Mouse (Mus musculus): ENCODE measurements around the gene Zdhhc7. TPM values are rescaled to one million over a fixed set of nuclear protein-coding genes. Genes with fewer than 3 reads are reported as not detected.

Gene Zdhhc7
- polyA plus RNA-seq, 1 experiment, result not detected

DNA sequence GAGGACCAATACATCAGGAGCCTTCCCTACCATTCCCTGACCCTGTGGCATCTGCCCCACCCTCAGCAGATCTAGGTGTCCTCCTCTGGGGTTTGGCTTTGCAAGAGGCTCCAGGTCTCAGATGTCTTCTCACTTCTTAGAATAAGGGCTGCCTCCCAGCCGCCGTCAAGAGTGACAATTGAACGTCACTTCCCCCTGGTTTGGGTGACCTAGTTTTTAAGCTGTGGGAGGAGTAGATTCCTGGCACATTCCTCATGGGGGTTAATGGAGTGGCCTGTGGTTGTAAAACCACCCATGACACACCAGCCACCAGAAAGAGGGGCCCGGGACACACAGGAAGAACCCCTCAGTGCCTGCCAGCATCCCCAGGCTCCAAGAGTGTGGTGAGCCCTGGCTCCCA is 50.3 kb downstream of the Zdhhc7 start:
- Histone ChIP-seq H3K4me3 (ENCODE audit: insufficient read depth, low read depth, low read length) (no peak overlapping the region), H3K4me1 (ENCODE audit: control insufficient read depth, insufficient read depth, low read length) (peaks cover 23% of the 10 kb centered on the region), H3K27ac (ENCODE audit: insufficient read depth, low read depth, low read length) (no peak overlapping the region)
- 45% methylated on average over 4 of the region's 4 CpGs for WGBS
- TF ChIP-seq CTCF (IDR thresholded peaks at IDR 0.05; ENCODE audit: insufficient read depth, low read depth, low read length), result no peak
- TF ChIP-seq POLR2A (IDR thresholded peaks at IDR 0.05; ENCODE audit: insufficient read depth, low read depth, low read length), result no peak

DNA sequence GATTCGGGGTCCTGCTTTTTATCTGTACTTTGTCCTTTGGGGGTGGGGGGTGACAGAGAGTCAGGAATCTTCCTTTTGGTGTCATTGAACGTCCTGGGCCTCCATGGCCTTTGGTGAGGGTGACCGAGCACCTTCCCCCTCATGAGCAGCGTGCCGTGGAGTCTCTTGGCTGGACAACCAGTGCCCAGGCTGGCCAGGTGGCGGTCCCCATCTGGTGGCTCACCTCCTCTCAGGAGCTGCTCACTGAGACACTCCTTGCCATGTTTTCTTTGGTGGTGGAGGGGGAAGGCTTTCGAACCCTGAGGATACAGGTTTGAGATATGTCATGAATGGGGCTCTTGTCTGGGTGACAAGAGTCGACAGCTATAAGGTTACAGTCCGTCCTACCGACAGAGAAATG is 50.9 kb downstream of the Zdhhc7 start:
- TF ChIP-seq POLR2A (IDR thresholded peaks at IDR 0.05; ENCODE audit: insufficient read depth, low read depth, low read length) (no peak), CTCF (IDR thresholded peaks at IDR 0.05; ENCODE audit: insufficient read depth, low read depth, low read length) (no peak)
- 87% methylated on average over 10 of the region's 10 CpGs for WGBS
- H3K4me3 ChIP-seq (ENCODE audit: insufficient read depth, low read depth, low read length), result no peak overlapping the region
- H3K27ac ChIP-seq (ENCODE audit: insufficient read depth, low read depth, low read length), result no peak overlapping the region
- peaks cover 26% of the 10 kb centered on the region for H3K4me1 ChIP-seq (ENCODE audit: control insufficient read depth, insufficient read depth, low read length)

DNA sequence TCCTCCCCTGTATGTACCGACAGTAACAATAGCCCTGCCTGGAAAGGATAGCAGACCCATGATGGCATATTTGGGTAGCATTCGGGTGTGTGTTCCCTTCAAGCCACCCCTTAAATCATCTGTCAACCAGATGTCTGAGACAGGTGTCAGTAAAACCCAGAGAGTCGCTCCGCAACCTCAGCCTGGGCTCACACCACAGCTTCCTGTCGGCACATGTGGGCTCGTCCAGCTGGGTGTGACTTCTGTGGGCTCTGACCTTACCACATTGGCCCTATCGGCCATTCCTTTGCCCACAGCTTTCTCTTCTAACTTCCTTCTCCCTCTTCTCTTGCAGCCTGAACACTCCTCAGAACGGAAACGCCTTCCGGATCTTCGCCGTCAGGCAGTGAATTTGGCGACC is 51.3 kb downstream of the Zdhhc7 start:
- 95% methylated on average over 13 of the region's 13 CpGs for WGBS

DNA sequence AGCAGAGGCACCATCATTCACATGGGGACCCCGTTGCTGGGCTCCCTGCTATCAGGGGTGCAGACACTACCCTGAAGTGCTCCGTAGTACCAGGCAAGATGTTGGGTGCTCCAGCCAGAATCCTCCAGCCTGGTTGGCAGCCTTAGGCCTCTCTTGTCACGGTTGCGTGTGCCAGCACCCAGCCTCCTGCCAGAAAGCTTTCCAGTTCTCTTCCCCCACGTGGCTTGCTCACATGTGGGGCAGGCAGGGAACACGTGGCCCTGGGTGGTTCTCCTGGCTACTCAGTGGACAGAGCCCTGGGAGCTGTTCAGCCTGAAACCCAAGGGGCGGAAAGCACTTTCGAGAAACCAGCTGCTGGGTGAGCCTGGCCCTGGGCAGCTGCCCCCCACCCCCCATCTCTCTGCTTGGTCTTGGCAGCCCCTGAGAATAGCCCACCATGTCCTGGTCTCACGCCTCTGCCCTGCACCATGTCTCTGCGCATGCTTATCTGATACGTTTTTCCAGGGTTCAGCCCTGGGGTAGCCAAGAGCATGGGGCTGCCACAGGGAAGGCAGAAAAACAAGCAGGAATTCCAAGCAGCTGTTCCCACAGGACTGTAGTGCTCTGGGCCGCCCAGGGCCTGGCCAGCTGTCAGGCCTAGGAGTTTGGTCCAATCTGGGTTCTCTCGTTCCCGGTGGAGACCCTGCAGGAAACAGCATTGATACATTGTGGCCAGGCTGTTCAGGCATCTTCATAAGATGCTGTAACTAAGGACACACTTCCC is 54.8 kb downstream of the Zdhhc7 start:
- TF ChIP-seq POLR2A (IDR thresholded peaks at IDR 0.05; ENCODE audit: insufficient read depth, low read depth, low read length) (no peak), CTCF (IDR thresholded peaks at IDR 0.05; ENCODE audit: insufficient read depth, low read depth, low read length) (no peak)
- 45% methylated on average over 14 of the region's 14 CpGs for WGBS
- Histone ChIP-seq H3K27ac (ENCODE audit: insufficient read depth, low read depth, low read length) (peak overlapping the region; percentile 60), H3K4me1 (ENCODE audit: control insufficient read depth, insufficient read depth, low read length) (peaks cover 22% of the 10 kb centered on the region), H3K4me3 (ENCODE audit: insufficient read depth, low read depth, low read length) (no peak overlapping the region)

More for the DNA sequence above, 51.3 kb downstream of the Zdhhc7 start:
- TF ChIP-seq CTCF (IDR thresholded peaks at IDR 0.05; ENCODE audit: insufficient read depth, low read depth, low read length), result no peak
- TF ChIP-seq POLR2A (IDR thresholded peaks at IDR 0.05; ENCODE audit: insufficient read depth, low read depth, low read length), result no peak
- H3K27ac ChIP-seq (ENCODE audit: insufficient read depth, low read depth, low read length), result no peak overlapping the region
- no peak overlapping the region for H3K4me3 ChIP-seq (ENCODE audit: insufficient read depth, low read depth, low read length)
- peaks cover 26% of the 10 kb centered on the region for H3K4me1 ChIP-seq (ENCODE audit: control insufficient read depth, insufficient read depth, low read length)

DNA sequence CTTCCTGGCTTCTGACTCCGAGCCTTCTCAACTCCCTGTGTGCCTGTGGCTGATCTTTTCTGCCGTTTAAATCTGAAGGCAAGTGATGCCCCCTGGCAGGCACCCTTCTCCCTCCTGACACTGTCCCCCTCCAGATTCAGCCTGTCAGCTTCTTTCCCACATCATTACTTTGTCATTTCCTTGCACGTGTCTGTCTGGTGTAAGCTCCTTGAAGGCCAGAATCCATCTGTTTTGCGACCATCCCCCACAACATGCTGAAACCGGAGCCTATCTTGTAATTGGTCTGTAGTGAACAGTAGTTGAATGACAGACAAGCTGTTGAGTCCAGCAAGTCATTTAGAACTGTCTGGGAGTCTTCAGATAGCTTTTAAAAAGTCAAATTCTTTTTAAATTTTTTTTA is 55.8 kb downstream of the Zdhhc7 start:
- H3K27ac ChIP-seq (ENCODE audit: insufficient read depth, low read depth, low read length), result no peak overlapping the region
- TF ChIP-seq CTCF (IDR thresholded peaks at IDR 0.05; ENCODE audit: insufficient read depth, low read depth, low read length) (no peak), POLR2A (IDR thresholded peaks at IDR 0.05; ENCODE audit: insufficient read depth, low read depth, low read length) (no peak)
- WGBS, result 80% methylated on average over 5 of the region's 5 CpGs
- H3K4me3 ChIP-seq (ENCODE audit: insufficient read depth, low read depth, low read length), result no peak overlapping the region
- H3K4me1 ChIP-seq (ENCODE audit: control insufficient read depth, insufficient read depth, low read length), result peaks cover 18% of the 10 kb centered on the region

DNA sequence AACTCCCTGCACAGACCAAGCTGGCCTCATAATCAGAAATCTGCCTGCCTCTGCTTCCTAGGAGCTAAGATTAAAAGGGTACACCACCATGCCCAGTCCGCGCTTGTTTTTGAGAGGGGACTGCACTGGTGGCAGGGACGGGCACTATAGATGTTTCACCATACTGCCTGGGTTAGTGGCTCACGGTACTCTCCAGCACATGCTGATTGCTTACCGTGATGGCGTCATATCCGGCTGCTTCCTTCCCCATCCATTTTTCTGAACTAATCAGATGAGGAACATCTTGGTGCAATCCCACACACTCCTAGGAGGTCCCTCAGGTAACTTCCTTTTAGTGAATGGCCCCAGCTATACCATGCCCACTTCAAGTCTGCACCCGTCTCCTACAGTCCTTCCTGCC is 56.4 kb downstream of the Zdhhc7 start:
- WGBS, result 92% methylated on average over 8 of the region's 8 CpGs
- Histone ChIP-seq H3K4me3 (ENCODE audit: insufficient read depth, low read depth, low read length) (no peak overlapping the region), H3K27ac (ENCODE audit: insufficient read depth, low read depth, low read length) (no peak overlapping the region), H3K4me1 (ENCODE audit: control insufficient read depth, insufficient read depth, low read length) (peaks cover 19% of the 10 kb centered on the region)
- no peak for TF ChIP-seq CTCF (IDR thresholded peaks at IDR 0.05; ENCODE audit: insufficient read depth, low read depth, low read length)
- no peak for TF ChIP-seq POLR2A (IDR thresholded peaks at IDR 0.05; ENCODE audit: insufficient read depth, low read depth, low read length)

DNA sequence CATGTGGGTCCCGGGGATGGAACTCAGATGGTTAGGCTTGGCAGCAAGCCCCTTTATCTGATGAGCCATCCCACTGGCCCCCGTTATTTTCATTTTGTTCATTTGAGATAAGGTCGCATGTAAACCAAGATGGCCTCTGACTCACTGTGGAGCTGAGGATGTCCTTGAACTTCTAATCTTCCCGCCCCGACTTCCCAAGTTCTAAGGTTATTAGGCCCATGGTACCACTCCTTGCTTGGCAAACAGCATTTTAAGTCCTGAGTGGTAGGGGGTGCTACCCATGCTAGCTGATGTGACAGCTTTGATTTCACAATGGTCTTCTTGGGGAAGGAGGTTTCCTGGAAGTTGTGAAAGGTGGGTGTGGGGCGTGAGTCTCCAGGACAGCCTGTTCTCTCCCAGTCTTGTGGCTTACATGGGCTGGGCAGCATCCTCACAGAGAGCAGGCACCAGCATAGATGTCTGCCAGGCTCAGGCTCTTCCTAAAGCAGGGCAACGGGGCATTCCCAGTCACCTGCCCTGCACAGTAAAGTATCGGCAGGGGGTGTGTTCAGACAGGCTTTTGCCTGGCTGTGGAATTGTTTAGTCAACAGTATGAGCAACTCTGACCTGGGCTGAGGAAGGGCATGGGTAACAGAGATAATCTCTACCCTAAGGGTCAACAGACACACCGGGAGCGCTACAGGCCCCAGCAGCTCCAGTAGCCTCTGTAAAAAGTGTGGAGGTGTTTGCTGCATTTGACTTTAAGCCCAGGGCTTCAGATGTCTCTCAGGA is 58.6 kb downstream of the Zdhhc7 start:
- Histone ChIP-seq H3K4me3 (ENCODE audit: insufficient read depth, low read depth, low read length) (no peak overlapping the region), H3K27ac (ENCODE audit: insufficient read depth, low read depth, low read length) (no peak overlapping the region), H3K4me1 (ENCODE audit: control insufficient read depth, insufficient read depth, low read length) (peaks cover 29% of the 10 kb centered on the region)
- TF ChIP-seq POLR2A (IDR thresholded peaks at IDR 0.05; ENCODE audit: insufficient read depth, low read depth, low read length), result no peak
- TF ChIP-seq CTCF (IDR thresholded peaks at IDR 0.05; ENCODE audit: insufficient read depth, low read depth, low read length), result no peak
- 86% methylated on average over 10 of the region's 10 CpGs for WGBS

DNA sequence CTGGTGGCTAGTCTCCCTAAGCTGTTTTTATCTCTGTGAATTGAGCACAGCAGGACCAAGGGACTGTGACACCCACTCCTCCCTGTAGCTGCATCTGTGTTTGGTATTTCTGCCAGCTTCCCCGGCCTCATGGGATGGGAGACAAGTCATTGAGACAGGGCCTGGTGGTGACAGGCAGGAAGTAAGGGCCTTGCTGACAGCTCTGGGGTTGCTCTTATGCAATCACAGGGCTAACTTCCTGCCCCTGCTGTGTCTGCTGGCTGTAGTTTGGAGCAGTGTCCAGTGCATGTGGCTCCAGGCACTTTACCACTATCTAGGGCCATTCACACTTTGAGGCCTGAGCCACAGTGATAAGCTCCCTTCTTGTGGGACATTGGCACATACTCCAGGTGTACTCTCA is 60.4 kb downstream of the Zdhhc7 start:
- H3K4me1 ChIP-seq (ENCODE audit: control insufficient read depth, insufficient read depth, low read length), result peaks cover 22% of the 10 kb centered on the region
- no peak overlapping the region for H3K27ac ChIP-seq (ENCODE audit: insufficient read depth, low read depth, low read length)
- H3K4me3 ChIP-seq (ENCODE audit: insufficient read depth, low read depth, low read length), result no peak overlapping the region
- WGBS, result 59% methylated on average over 1 of the region's 1 CpGs
- TF ChIP-seq CTCF (IDR thresholded peaks at IDR 0.05; ENCODE audit: insufficient read depth, low read depth, low read length) (no peak), POLR2A (IDR thresholded peaks at IDR 0.05; ENCODE audit: insufficient read depth, low read depth, low read length) (no peak)

DNA sequence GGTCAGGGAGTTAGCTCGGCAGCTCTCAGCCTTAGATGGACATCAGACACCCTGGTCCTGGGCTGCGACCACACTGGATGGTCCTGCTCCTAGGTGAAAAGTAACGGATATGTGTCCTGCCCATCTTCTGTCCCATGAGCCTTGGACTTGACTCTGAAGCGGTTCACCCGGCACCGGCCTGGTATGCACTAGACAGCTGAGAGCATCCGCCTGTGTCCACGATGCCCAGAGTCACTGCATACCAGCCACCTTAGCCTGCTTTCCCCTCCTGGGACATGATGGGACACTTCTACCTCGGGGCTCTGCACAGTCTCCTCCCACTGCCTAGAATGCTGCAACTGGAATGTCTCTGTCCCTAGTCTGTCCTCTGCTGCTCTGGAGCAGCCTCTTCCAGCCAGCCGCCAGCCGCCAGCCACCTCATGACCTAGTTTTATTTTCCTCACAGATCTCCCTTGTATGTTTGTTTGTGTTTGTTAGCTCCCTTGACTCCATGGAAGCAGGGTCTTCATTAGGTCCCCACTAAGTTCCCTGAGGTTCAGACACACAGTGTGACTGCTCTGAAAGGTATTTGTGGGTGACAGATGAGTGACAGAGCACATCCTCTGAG is 61.9 kb downstream of the Zdhhc7 start:
- WGBS, result 81% methylated on average over 11 of the region's 11 CpGs

More for the DNA sequence above, 61.9 kb downstream of the Zdhhc7 start:
- TF ChIP-seq CTCF (IDR thresholded peaks at IDR 0.05; ENCODE audit: insufficient read depth, low read depth, low read length) (no peak), POLR2A (IDR thresholded peaks at IDR 0.05; ENCODE audit: insufficient read depth, low read depth, low read length) (no peak)
- Histone ChIP-seq H3K27ac (ENCODE audit: insufficient read depth, low read depth, low read length) (peak overlapping the region; percentile 7; the same call in 1 of the 2 replicates), H3K4me1 (ENCODE audit: control insufficient read depth, insufficient read depth, low read length) (peaks cover 23% of the 10 kb centered on the region), H3K4me3 (ENCODE audit: insufficient read depth, low read depth, low read length) (no peak overlapping the region)

Measured in olfactory bulb, adult 2 months (tissue).